Mouse (Mus musculus) heart, postnatal 14 days (tissue): ENCODE results near the gene Fgd1. TPM values are rescaled to one million over a fixed set of nuclear protein-coding genes. Genes with fewer than 3 reads are reported as not detected.

Experiments used
- DNase-seq, 2 experiments: peaks; one replicate each; pipeline ENCODE4 v3.0.0; 2021 to 2022
- intact Hi-C: fragments of 180-260 bp; cut with DNase I; formaldehyde crosslinking; loops from one replicate; pipeline ENCODE4 v1.15.1; 2025
- total RNA-seq, 2 experiments: library from RNA; stranded (reverse); gene quantifications; 2 replicates each; pipeline ENCODE4 v1.2.3; 2021

Gene Fgd1
- total RNA-seq, 2 experiments from 2014 or later, result 10.5 to 12.2 TPM

GRCm38 (mm10) chrX:151076941-151077485, 31.1 kb downstream of the Fgd1 start:
- intact Hi-C loops, result no loop called here
- no peak for DNase-seq

- intact Hi-C loops, result no loop called here
- no peak for DNase-seq
These were observed 39.6 kb downstream of the Fgd1 start for GRCm38 (mm10) chrX:151085599-151085998.

- intact Hi-C loops, result no loop called here
- no peak for DNase-seq
These were observed 41.5 kb downstream of the Fgd1 start for GRCm38 (mm10) chrX:151087418-151087817.

- peak; percentile 54 to 70 for DNase-seq
- intact Hi-C loops, result loop anchor here (2.0 to 5.0 kb wide), 3 partner anchors 49 to 134 kb away; partner anchors contain the start of genes Fgd1 and Gnl3l
These were observed 50.5 kb downstream of the Fgd1 start, which contains the start of gene Tsr2 for GRCm38 (mm10) chrX:151096171-151097058. Gene Tsr2, minus strand, starts transcription at chrX:151096543.

DNA sequence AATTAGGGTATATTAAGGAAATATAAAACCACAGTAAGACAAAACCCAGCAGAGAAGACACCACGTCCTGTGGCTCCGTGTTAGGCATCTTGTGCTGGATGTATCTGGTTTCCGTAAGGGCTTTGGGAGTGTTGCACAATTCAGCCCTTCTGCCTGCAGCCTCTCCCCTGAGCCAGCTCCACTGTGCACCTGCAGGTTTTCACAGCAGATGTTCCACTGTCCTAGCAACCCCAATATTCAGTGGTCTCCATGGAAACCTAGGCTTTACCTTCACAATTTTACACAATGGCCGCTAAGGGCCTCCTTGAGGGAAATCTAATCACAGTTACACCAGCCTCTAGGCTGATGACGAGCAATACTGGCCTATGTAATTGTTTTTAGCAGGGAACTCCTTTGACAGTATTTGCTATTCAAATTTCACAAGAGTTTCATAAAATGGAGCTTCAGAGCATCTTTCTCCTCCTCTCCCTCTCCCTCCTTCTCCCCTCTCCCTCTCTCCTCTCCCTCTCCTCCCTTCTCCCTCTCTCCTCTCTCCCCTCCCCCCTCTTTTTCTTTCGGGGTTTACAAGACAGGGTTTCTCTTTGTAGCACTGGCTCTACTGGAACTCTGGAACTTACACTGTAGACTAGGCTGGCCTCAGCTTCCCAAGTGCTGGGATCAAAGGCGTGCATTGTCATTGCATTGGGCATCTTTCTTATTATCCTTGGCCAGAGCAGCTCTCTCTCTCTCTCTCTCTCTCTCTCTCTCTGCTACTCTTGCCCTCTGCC, 61.5 kb downstream of the Fgd1 start:
- intact Hi-C loops, result no loop called here
- no peak for DNase-seq

DNA sequence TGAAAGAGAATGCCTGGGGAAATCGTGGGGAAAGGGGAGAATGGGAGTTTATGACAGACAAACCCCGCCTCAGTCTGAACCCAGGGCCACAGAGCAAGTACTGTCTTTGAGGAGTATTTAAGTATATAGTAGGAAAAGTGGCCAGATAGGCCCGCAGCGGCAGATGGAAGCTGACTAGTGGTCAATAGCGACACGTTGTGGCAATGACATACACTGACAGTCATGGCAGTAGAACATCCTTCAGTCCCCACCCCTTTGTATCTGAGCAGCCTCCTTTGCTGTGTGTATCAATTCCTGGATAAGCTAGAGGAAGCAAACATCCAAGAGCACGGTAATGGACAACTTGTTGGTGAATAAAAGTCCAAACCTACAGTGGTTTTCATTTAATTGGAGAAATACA, 70.8 kb downstream of the Fgd1 start:
- DNase-seq, result peak; percentile 16 to 46
- intact Hi-C loops, result loop anchor here (1.0 to 10.0 kb wide), 4 partner anchors 160 to 632 kb away; no protein-coding TSS in a partner anchor

DNA sequence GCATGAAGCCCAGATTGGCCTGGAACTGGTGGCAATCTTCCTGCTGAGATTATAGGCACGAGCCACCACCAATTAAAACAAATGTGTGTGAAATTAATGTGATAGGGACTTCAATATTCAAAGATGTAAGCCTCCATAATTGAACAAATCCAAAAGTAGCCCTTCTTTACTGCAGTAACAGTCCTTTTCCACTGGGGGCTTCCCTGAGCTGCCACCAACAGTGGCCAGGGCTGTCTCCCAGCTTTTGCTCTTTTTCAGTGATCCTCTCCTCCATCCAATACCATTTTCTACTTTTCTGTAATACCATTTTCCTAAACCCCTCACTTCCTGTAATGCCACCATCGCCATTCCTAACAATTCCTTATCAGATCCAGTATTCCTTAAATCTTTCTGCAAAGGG, 71.5 kb downstream of the Fgd1 start:
- intact Hi-C loops, result loop anchor here (1.0 to 10.0 kb wide), 4 partner anchors 161 to 633 kb away; no protein-coding TSS in a partner anchor
- DNase-seq, result peak in 1 of 2 experiments; percentile 22

- intact Hi-C loops, result no loop called here
These were observed 78.0 kb downstream of the Fgd1 start for GRCm38 (mm10) chrX:151123933-151124332.

GRCm38 (mm10) chrX:151130493-151130892, 84.5 kb downstream of the Fgd1 start:
- intact Hi-C loops, result loop anchor here (10.0 kb wide), 1 partner anchor 214 kb away; the partner anchor contains the start of gene Fam120c

More at GRCm38 (mm10) chrX:151123933-151124332, 78.0 kb downstream of the Fgd1 start:
- DNase-seq, result no peak

DNA sequence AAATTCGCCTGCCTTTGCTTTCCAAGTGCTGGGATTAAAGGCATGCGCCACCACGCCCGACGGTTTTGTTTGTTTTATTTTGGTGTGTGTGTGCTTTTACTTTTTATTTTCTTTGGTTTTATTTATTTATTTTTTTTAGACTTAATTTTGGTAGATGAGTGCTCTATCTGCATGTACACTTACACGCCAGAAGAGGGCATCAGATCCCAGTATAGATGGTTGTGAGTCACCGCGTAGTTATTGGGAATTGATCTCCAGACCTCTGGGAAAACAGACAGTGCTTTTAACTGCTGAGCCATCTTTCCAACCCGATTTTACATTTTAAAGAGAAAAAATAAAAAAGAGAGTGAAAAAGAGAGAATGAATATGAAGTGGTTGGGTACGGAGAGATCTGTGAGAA, 86.8 kb downstream of the Fgd1 start:
- intact Hi-C loops, result loop anchor here (10.0 kb wide), 1 partner anchor 212 kb away; the partner anchor contains the start of gene Fam120c
- DNase-seq, result peak in 1 of 2 experiments; percentile 2

More at GRCm38 (mm10) chrX:151130493-151130892, 84.5 kb downstream of the Fgd1 start:
- no peak for DNase-seq

Other genes with a start within 250 kb of the Fgd1 start
- gene Maged2, start 231.8 kb upstream of the Fgd1 start, total RNA-seq, result 10 to 100 TPM; 52.7 to 63.7 TPM
- 10 to 100 TPM; 33.8 to 38.0 TPM for gene Gnl3l, start 28.8 kb upstream of the Fgd1 start, total RNA-seq
- gene Tsr2, start 50.4 kb downstream of the Fgd1 start, total RNA-seq, result 1 to 10 TPM; 8.9 TPM
- under 1 TPM; 0.32 to 0.41 TPM for gene Wnk3, start 151.9 kb downstream of the Fgd1 start, total RNA-seq